In the genomic region with DNA sequence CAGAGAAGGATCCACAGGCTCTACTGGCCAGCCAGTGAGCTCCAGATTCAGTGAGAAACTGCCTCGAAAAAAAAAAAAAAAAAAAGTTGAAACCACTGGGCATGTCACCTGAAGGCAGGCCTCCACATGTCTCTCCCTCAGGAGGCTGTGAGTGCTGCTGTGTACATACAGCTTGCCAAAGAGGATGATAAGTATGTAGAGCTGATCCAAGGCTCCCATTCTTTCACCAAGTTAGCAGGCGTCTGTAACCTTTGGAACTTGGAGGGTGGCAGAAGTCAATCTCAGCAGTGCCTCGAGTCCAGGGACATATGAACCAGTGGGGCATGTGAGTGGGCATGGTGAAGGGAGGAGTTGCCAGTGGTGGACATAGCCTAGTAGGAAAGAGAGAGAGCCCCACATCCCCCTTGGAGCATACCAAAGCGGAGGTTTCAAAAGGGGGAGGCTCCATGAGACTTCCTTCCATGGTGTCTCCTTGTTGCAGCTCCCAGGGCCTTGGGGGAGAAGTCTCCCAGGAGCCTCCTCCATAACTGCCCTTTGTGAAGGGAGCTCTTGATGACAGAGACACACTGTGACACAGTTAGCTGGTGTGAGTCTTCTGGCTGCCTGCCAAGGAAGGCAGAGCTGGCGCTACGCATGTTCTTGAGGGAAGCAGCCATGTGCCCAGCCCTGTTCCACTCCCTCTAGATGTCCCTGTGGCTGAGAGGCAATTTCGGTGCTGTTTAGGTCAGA, we compare ENCODE assay signal across 9 mouse cellular contexts. TPM values are rescaled to one million over a fixed set of nuclear protein-coding genes. Genes with fewer than 3 reads are reported as not detected.
A peak's percentile ranks its signal among the peaks of the same experiment; 100 is the strongest.
DNase-seq lines count a peak whose midpoint lies in the region; ATAC-seq and TF ChIP-seq lines count a peak whose summit lies in the region.
"Had no signal": no experiment of that assay in that cellular context is flagged by ENCODE, and none has a peak within 500 bp of the region (broad histone marks: within the 10 kb centered on the region; RNA-seq: fewer than 3 reads in every experiment).

No protein-coding gene starts in this region.

- H3K4me2 ChIP-seq in intestine, postnatal 0 days (replicated peaks; ENCODE audit: low read depth): no peak overlapping the region
- no peak overlapping the region; the same call in 1 of the 2 replicates for H3K4me2 ChIP-seq in lung, embryonic 15.5 days
- no peak overlapping the region for H3K4me2 ChIP-seq in midbrain, embryonic 16.5 days (ENCODE audit: low read length)
- H3K4me2 ChIP-seq: heart, embryonic 13.5 days had no signal

- ATAC-seq in intestine, postnatal 0 days: peak; percentile 82
- peak; percentile 68; the same call in 1 of the 2 replicates for ATAC-seq in lung, embryonic 15.5 days (ENCODE audit: borderline replicate concordance, extremely low read depth, low FRiP score, low TSS enrichment)
- no peak for ATAC-seq in midbrain, embryonic 16.5 days
- ATAC-seq in monocyte, adult 5-6 weeks (replicated peaks; ENCODE audit: insufficient number of reproducible peaks, low FRiP score, low TSS enrichment, poor library complexity, severe bottlenecking): no peak

- 41% methylated on average over 7 of the region's 7 CpGs for whole genome bisulfite sequencing in intestine, postnatal 0 days
- WGBS in lung, embryonic 15.5 days: 47% methylated on average over 7 of the region's 7 CpGs
- 65% methylated on average over 7 of the region's 7 CpGs for WGBS in midbrain, embryonic 16.5 days

- H3K9ac ChIP-seq in intestine, postnatal 0 days (ENCODE audit: low read depth, low read length): no peak overlapping the region
- no peak overlapping the region for H3K9ac ChIP-seq in lung, embryonic 15.5 days
- H3K9ac ChIP-seq in midbrain, embryonic 16.5 days (ENCODE audit: low read depth, low read length): no peak overlapping the region
- H3K9ac ChIP-seq: heart, embryonic 13.5 days had no signal

- no peak overlapping the region for H3K27ac ChIP-seq in left cerebral cortex, adult 2 months
- H3K27ac ChIP-seq in intestine, postnatal 0 days (ENCODE audit: low read depth, low read length): no peak overlapping the region
- no peak overlapping the region for H3K27ac ChIP-seq in lung, embryonic 15.5 days
- no peak overlapping the region for H3K27ac ChIP-seq in midbrain, embryonic 16.5 days (ENCODE audit: low read length)
- H3K27ac ChIP-seq: heart, embryonic 13.5 days had no signal

- peaks cover 5% of the 10 kb centered on the region; the same call in 1 of the 2 replicates for H3K4me1 ChIP-seq in intestine, postnatal 0 days (replicated peaks; ENCODE audit: control insufficient read depth, insufficient read depth, low read length)
- H3K4me1 ChIP-seq in lung, embryonic 15.5 days: peaks cover 6% of the 10 kb centered on the region; the same call in 1 of the 2 replicates
- no peaks in the 10 kb centered on the region for H3K4me1 ChIP-seq in midbrain, embryonic 16.5 days (ENCODE audit: control insufficient read depth, insufficient read depth, low read length)

- peak; percentile 13 to 18 for DNase-seq in left cerebral cortex, adult 2 months (ENCODE audit: extremely low spot score in 1 of 2, low spot score in 2 of 2)
- DNase-seq in left cerebral cortex, adult 9 months (ENCODE audit: low spot score in 2 of 2): no peak
- peak; percentile 84 for DNase-seq in adrenal gland, postnatal 14 days
- peak; percentile 54 for DNase-seq in urinary bladder, postnatal 25 days (ENCODE audit: low spot score)

- TF ChIP-seq CTCF in left cerebral cortex, adult 2 months (IDR thresholded peaks at IDR 0.05): no peak
- TF ChIP-seq CTCF in intestine, postnatal 0 days (IDR thresholded peaks at IDR 0.05; ENCODE audit: low read depth): no peak

- no peaks in the 10 kb centered on the region for H3K27me3 ChIP-seq in intestine, postnatal 0 days (replicated peaks; ENCODE audit: control insufficient read depth, insufficient read depth, low read length)
- no peaks in the 10 kb centered on the region for H3K27me3 ChIP-seq in lung, embryonic 15.5 days
- H3K27me3 ChIP-seq in midbrain, embryonic 16.5 days (ENCODE audit: control insufficient read depth, insufficient read depth, low read depth, low read length): no peaks in the 10 kb centered on the region
- H3K27me3 ChIP-seq: heart, embryonic 13.5 days had no signal

- intact Hi-C loops in left cerebral cortex, adult 2 months (cut with DNase I): no loop called here

- H3K9me3 ChIP-seq in intestine, postnatal 0 days (ENCODE audit: control insufficient read depth): no peaks in the 10 kb centered on the region
- no peaks in the 10 kb centered on the region for H3K9me3 ChIP-seq in lung, embryonic 15.5 days
- no peaks in the 10 kb centered on the region for H3K9me3 ChIP-seq in midbrain, embryonic 16.5 days (replicated peaks; ENCODE audit: control insufficient read depth, low read length, poor library complexity, severe bottlenecking)
- H3K9me3 ChIP-seq: heart, embryonic 13.5 days had no signal

- no peak overlapping the region for H3K4me3 ChIP-seq in left cerebral cortex, adult 2 months
- no peak overlapping the region for H3K4me3 ChIP-seq in intestine, postnatal 0 days (ENCODE audit: low read depth, low read length)
- no peak overlapping the region for H3K4me3 ChIP-seq in lung, embryonic 15.5 days
- no peak overlapping the region for H3K4me3 ChIP-seq in midbrain, embryonic 16.5 days (ENCODE audit: low read depth, low read length)
- H3K4me3 ChIP-seq: heart, embryonic 13.5 days had no signal

- H3K36me3 ChIP-seq in intestine, postnatal 0 days (ENCODE audit: control insufficient read depth, insufficient read depth): no peaks in the 10 kb centered on the region
- no peaks in the 10 kb centered on the region for H3K36me3 ChIP-seq in lung, embryonic 15.5 days
- H3K36me3 ChIP-seq in midbrain, embryonic 16.5 days (ENCODE audit: control insufficient read depth, insufficient read depth, low read length): no peaks in the 10 kb centered on the region
- H3K36me3 ChIP-seq: heart, embryonic 13.5 days had no signal

RNA-seq across cellular contexts. Expression of gene Sdr9c7, which starts 6.6 kb away (rescaled TPM):
- total RNA-seq in left cerebral cortex, adult 2 months (2021): not detected
- total RNA-seq in adrenal gland, postnatal 14 days (2021): 0.56 and 1.7 TPM in 2 replicates
- polyA plus RNA-seq in intestine, postnatal 0 days (2015; fragmentation: Nextera tagmentation; extraction: Ambion mirVana): 0.09 TPM in 1 of 2 replicates, not detected in the other
- polyA plus RNA-seq in lung, embryonic 15.5 days (2015; fragmentation: Nextera tagmentation; extraction: Ambion mirVana): not detected in 2 replicates
- polyA plus RNA-seq in midbrain, embryonic 16.5 days (2015; fragmentation: Nextera tagmentation; extraction: Ambion mirVana): not detected in 2 replicates
- not detected in 3 replicates for total RNA-seq in monocyte, adult 5-6 weeks (2017)
- polyA plus RNA-seq: heart, embryonic 13.5 days had no signal

RNA-seq across cellular contexts. Expression of gene Rdh7, which starts 16.3 kb away (rescaled TPM):
- total RNA-seq in left cerebral cortex, adult 2 months (2021): not detected
- 3.9 and 81.0 TPM in 2 replicates for total RNA-seq in adrenal gland, postnatal 14 days (2021)
- polyA plus RNA-seq in intestine, postnatal 0 days (2015; fragmentation: Nextera tagmentation; extraction: Ambion mirVana): 1.1 and 1.2 TPM in 2 replicates
- polyA plus RNA-seq in lung, embryonic 15.5 days (2015; fragmentation: Nextera tagmentation; extraction: Ambion mirVana): not detected in 2 replicates
- polyA plus RNA-seq in midbrain, embryonic 16.5 days (2015; fragmentation: Nextera tagmentation; extraction: Ambion mirVana): not detected in 2 replicates
- total RNA-seq in monocyte, adult 5-6 weeks (2017): not detected in 3 replicates
- polyA plus RNA-seq: heart, embryonic 13.5 days had no signal

RNA-seq across cellular contexts. Expression of gene Rdh16f2, which starts 38.6 kb away (rescaled TPM):
- total RNA-seq in left cerebral cortex, adult 2 months (2021): not detected
- total RNA-seq in adrenal gland, postnatal 14 days (2021): 1.4 TPM in 1 of 2 replicates, not detected in the other
- polyA plus RNA-seq in intestine, postnatal 0 days (2015; fragmentation: Nextera tagmentation; extraction: Ambion mirVana): 0.24 and 0.39 TPM in 2 replicates
- polyA plus RNA-seq in lung, embryonic 15.5 days (2015; fragmentation: Nextera tagmentation; extraction: Ambion mirVana): not detected in 2 replicates
- not detected in 2 replicates for polyA plus RNA-seq in midbrain, embryonic 16.5 days (2015; fragmentation: Nextera tagmentation; extraction: Ambion mirVana)
- total RNA-seq in monocyte, adult 5-6 weeks (2017): not detected in 3 replicates
- polyA plus RNA-seq: heart, embryonic 13.5 days had no signal

RNA-seq across cellular contexts. Expression of gene Rdh19, which starts 55.2 kb away (rescaled TPM):
- total RNA-seq in left cerebral cortex, adult 2 months (2021): not detected
- not detected in 2 replicates for total RNA-seq in adrenal gland, postnatal 14 days (2021)
- polyA plus RNA-seq in intestine, postnatal 0 days (2015; fragmentation: Nextera tagmentation; extraction: Ambion mirVana): not detected in 2 replicates
- not detected in 2 replicates for polyA plus RNA-seq in lung, embryonic 15.5 days (2015; fragmentation: Nextera tagmentation; extraction: Ambion mirVana)
- not detected in 2 replicates for polyA plus RNA-seq in midbrain, embryonic 16.5 days (2015; fragmentation: Nextera tagmentation; extraction: Ambion mirVana)
- not detected in 3 replicates for total RNA-seq in monocyte, adult 5-6 weeks (2017)
- polyA plus RNA-seq: heart, embryonic 13.5 days had no signal

Comparison
In these comparisons a context has a peak if more than half of its experiments do, and no peak if none do; other contexts are left out.
1. DNase-seq: peak in left cerebral cortex, adult 2 months (2 of 2), adrenal gland, postnatal 14 days (single experiment) and urinary bladder, postnatal 25 days (single experiment); none in left cerebral cortex, adult 9 months (0 of 2).
2. ATAC-seq: peak in intestine, postnatal 0 days (single experiment) and lung, embryonic 15.5 days (single experiment); none in midbrain, embryonic 16.5 days (single experiment) and monocyte, adult 5-6 weeks (single experiment).